ENCODE assay signal across 8 mouse cellular contexts in the genomic region with DNA sequence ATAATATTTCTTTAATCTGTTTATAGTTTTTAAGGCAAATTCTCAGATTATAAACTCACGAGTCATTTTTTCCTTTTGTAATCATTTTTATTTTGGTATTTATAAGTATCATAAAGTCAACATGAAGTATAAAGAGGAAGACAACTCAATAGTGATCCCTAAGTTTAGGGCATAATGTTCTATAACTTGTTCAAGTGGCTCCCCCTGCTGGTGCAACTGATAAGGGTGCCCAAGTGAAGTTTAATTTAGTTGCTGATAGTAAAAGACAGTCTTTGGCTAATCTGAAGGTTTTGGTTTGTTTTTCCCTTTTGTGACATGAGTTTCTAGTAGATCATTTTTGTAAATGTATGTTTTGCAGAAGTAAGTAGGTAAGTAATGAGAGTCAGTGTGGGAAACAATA. TPM values are rescaled to one million over a fixed set of nuclear protein-coding genes. Genes with fewer than 3 reads are reported as not detected.
DNase-seq lines count a peak whose midpoint lies in the region; ATAC-seq and TF ChIP-seq lines count a peak whose summit lies in the region.

No protein-coding gene starts in this region.

- DNase-seq in adipocyte (ENCODE audit: low spot score), result peak; percentile 82
- peak; percentile 78 for DNase-seq in embryo, embryonic 10 days (ENCODE audit: low spot score)
- DNase-seq in left cerebral cortex, postnatal 25 days (ENCODE audit: low spot score in 2 of 2), result peak; percentile 69 to 74
- DNase-seq in retina, adult 2 months (ENCODE audit: low read depth, low spot score), result peak; percentile 53
- DNase-seq in thymus, postnatal 36 days, result peak; percentile 55 to 74

- no peak overlapping the region for H3K27ac ChIP-seq in intestine, postnatal 0 days (ENCODE audit: low read depth, low read length)
- no peak overlapping the region for H3K27ac ChIP-seq in intestine, embryonic 16.5 days (ENCODE audit: low read length)

- H3K4me1 ChIP-seq in intestine, postnatal 0 days (replicated peaks; ENCODE audit: control insufficient read depth, insufficient read depth, low read length), result no peaks in the 10 kb centered on the region
- no peaks in the 10 kb centered on the region for H3K4me1 ChIP-seq in intestine, embryonic 16.5 days (ENCODE audit: control insufficient read depth, insufficient read depth, low read length)

- no peak for ATAC-seq in intestine, postnatal 0 days
- ATAC-seq in intestine, embryonic 16.5 days, result no peak
- peak; percentile 51 to 59; a peak in 2 of 4 replicates for ATAC-seq in hematopoietic stem cell, adult 5-6 weeks (replicated peaks in 1 of 2; ENCODE audit: insufficient read depth in 1 of 2, low FRiP score in 2 of 2, low TSS enrichment in 1 of 2, low read depth in 1 of 2, poor library complexity in 2 of 2, severe bottlenecking in 2 of 2)

- H3K4me2 ChIP-seq in intestine, postnatal 0 days (replicated peaks; ENCODE audit: low read depth), result no peak overlapping the region
- H3K4me2 ChIP-seq in intestine, embryonic 16.5 days (ENCODE audit: low read depth, low read length), result no peak overlapping the region

- H3K9me3 ChIP-seq in intestine, postnatal 0 days (ENCODE audit: control insufficient read depth), result no peaks in the 10 kb centered on the region
- no peaks in the 10 kb centered on the region for H3K9me3 ChIP-seq in intestine, embryonic 16.5 days (ENCODE audit: control insufficient read depth, low read length)

- 23% methylated on average over 1 of the region's 1 CpGs for WGBS in intestine, postnatal 0 days
- WGBS in intestine, embryonic 16.5 days, result 37% methylated on average over 1 of the region's 1 CpGs

- peaks cover 26% of the 10 kb centered on the region for H3K36me3 ChIP-seq in intestine, postnatal 0 days (ENCODE audit: control insufficient read depth, insufficient read depth)
- H3K36me3 ChIP-seq in intestine, embryonic 16.5 days (ENCODE audit: control insufficient read depth, insufficient read depth, low read length), result no peaks in the 10 kb centered on the region

- H3K27me3 ChIP-seq in intestine, postnatal 0 days (replicated peaks; ENCODE audit: control insufficient read depth, insufficient read depth, low read length), result no peaks in the 10 kb centered on the region
- no peaks in the 10 kb centered on the region for H3K27me3 ChIP-seq in intestine, embryonic 16.5 days (replicated peaks; ENCODE audit: control insufficient read depth, insufficient read depth, low read length)

- no peak overlapping the region for H3K4me3 ChIP-seq in intestine, postnatal 0 days (ENCODE audit: low read depth, low read length)
- no peak overlapping the region for H3K4me3 ChIP-seq in intestine, embryonic 16.5 days (ENCODE audit: low read length)

- intact Hi-C loops in left cerebral cortex, postnatal 25 days (cut with DNase I), result loop anchor here (5.0 to 10.0 kb wide), 2 partner anchors 56 to 278 kb away; a partner anchor contains a TSS

- peak; percentile 82 for TF ChIP-seq CTCF in intestine, postnatal 0 days (IDR thresholded peaks at IDR 0.05; ENCODE audit: low read depth)

- no peak overlapping the region for H3K9ac ChIP-seq in intestine, postnatal 0 days (ENCODE audit: low read depth, low read length)
- H3K9ac ChIP-seq in intestine, embryonic 16.5 days (ENCODE audit: low read depth, low read length), result no peak overlapping the region

RNA-seq across cellular contexts. Expression of a gene that starts 55.8 kb away (rescaled TPM):
- 5.5 and 7.6 TPM in 2 replicates for polyA plus RNA-seq in intestine, postnatal 0 days (2015; fragmentation: Nextera tagmentation; extraction: Ambion mirVana)
- polyA plus RNA-seq in intestine, embryonic 16.5 days (2015; fragmentation: Nextera tagmentation; extraction: Ambion mirVana), result 4.4 and 5.2 TPM in 2 replicates
- total RNA-seq in hematopoietic stem cell, adult 5-6 weeks (2017), result 40.0 and 48.1 TPM in 2 replicates
- total RNA-seq in left cerebral cortex, postnatal 25 days (2021), result 10 to 100 TPM; 25.6 to 33.2 TPM

Comparison
In these comparisons a context has a peak if more than half of its experiments do, and no peak if none do; other contexts are left out.
1. ATAC-seq: peak in hematopoietic stem cell, adult 5-6 weeks (2 of 2); none in intestine, postnatal 0 days (single experiment) and intestine, embryonic 16.5 days (single experiment).
2. Peak in every context shown above with its lines, with median percentiles within 50 percentile points of each other: DNase-seq.